Mouse (Mus musculus): ENCODE results near the gene Smu1. TPM values are rescaled to one million over a fixed set of nuclear protein-coding genes. Genes with fewer than 3 reads are reported as not detected.

Smu1 gene
- total and polyA plus RNA-seq, 3 experiments, result 93.4 to 183 (median 118) TPM

DNA sequence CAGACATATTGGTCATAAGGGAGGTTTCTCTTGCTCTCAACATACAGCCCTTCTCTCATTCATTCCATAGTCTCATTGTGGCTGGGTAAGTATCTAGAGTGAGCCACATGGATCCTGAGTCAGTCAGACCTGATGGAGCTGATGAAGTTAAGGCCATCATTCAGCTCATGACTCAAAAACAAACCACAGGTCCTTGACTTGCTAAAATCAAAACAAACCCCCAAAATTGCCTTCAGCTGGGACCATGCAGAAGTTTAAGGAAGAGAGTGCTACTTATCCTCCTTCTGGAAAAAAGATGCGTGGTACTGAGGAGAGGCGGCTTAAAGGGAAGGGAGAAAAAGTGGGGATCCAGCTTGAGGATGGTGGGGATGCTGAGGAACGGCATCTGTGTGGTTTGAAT lies 38.0 kb upstream of the Smu1 start:
- H3K27me3 ChIP-seq (replicated peaks), result no peaks in the 10 kb centered on the region
- peaks cover 16% of the 10 kb centered on the region for H3K9me3 ChIP-seq (replicated peaks; ENCODE audit: low read length)
- no peak overlapping the region for H3K4me3 ChIP-seq (replicated peaks in 1 of 3; ENCODE audit: low read depth in 2 of 3, low read length in 2 of 3, poor library complexity in 1 of 3)
- no peak overlapping the region for H3K4me2 ChIP-seq (ENCODE audit: insufficient read depth, low read depth, poor library complexity, severe bottlenecking)
- dilution Hi-C loops (cut with MboI; ENCODE audit: extremely low pct_ligation_motif_present, extremely low pct_unique_long_range_greater_than_20kb, low sequenced_read_pairs), result no loop called here
- no peaks in the 10 kb centered on the region for H3K79me2 ChIP-seq (replicated peaks; ENCODE audit: control insufficient read depth, extremely low read depth, insufficient read depth, poor library complexity, severe bottlenecking)
- DNase-seq (ENCODE audit: extremely low read depth), result no peak
- no peak for TF ChIP-seq ZKSCAN1 (IDR thresholded peaks at IDR 0.05; ENCODE audit: borderline replicate concordance, low read depth, low read length)
- H3K9ac ChIP-seq (ENCODE audit: insufficient read depth, low read depth), result no peak overlapping the region
- peaks cover 4 to 20% of the 10 kb centered on the region in 2 experiments for H3K4me1 ChIP-seq (ENCODE audit: control insufficient read depth in 1 of 2, insufficient read depth in 2 of 2)
- in situ Hi-C loops (cut with MboI; ENCODE audit: low pct_ligation_motif_present, low pct_unique_long_range_greater_than_20kb, low sequenced_read_pairs), result no loop called here
- peaks cover 3 to 20% of the 10 kb centered on the region in 2 experiments for H3K36me3 ChIP-seq (replicated peaks in 1 of 2; ENCODE audit: control insufficient read depth in 1 of 2, insufficient read depth in 1 of 2, low read length in 1 of 2)
- H3K27ac ChIP-seq (ENCODE audit: insufficient read depth, low read depth), result no peak overlapping the region

DNA sequence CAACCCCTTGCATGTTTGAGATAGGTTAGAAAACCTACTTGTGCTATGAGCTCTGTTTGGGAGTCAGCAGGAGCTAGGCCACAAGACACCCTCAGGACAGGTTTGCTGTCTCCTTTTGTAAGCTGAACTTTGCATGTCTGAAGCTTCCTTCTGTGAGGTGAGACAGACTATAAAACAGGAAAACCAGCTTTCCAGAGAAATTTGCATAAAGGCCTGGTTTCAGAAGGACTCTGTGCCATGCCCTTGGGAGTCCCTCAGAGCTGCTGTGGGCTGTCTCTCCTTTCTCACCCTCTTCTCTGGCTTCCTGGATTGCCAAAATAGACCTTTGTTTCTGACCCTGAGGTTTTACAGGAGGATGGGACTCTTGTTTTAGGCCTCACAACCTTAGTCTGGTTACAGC lies 36.6 kb upstream of the Smu1 start:
- Histone ChIP-seq H3K27ac (ENCODE audit: insufficient read depth, low read depth) (no peak overlapping the region), H3K27me3 (replicated peaks) (no peaks in the 10 kb centered on the region), H3K36me3 (replicated peaks in 1 of 2; ENCODE audit: control insufficient read depth in 1 of 2, insufficient read depth in 1 of 2, low read length in 1 of 2) (peaks cover 2 to 14% of the 10 kb centered on the region in 2 experiments), H3K4me1 (ENCODE audit: control insufficient read depth in 1 of 2, insufficient read depth in 2 of 2) (peaks cover 4 to 21% of the 10 kb centered on the region in 2 experiments), H3K9me3 (replicated peaks; ENCODE audit: low read length) (peaks cover 16% of the 10 kb centered on the region), H3K4me2 (ENCODE audit: insufficient read depth, low read depth, poor library complexity, severe bottlenecking) (no peak overlapping the region), H3K79me2 (replicated peaks; ENCODE audit: control insufficient read depth, extremely low read depth, insufficient read depth, poor library complexity, severe bottlenecking) (no peaks in the 10 kb centered on the region), H3K4me3 (replicated peaks in 1 of 3; ENCODE audit: low read depth in 2 of 3, low read length in 2 of 3, poor library complexity in 1 of 3) (no peak overlapping the region), H3K9ac (ENCODE audit: insufficient read depth, low read depth) (no peak overlapping the region)
- in situ Hi-C loops (cut with MboI; ENCODE audit: low pct_ligation_motif_present, low pct_unique_long_range_greater_than_20kb, low sequenced_read_pairs) (no loop called here), dilution Hi-C loops (cut with MboI; ENCODE audit: extremely low pct_ligation_motif_present, extremely low pct_unique_long_range_greater_than_20kb, low sequenced_read_pairs) (no loop called here)
- DNase-seq (ENCODE audit: extremely low read depth), result peak; percentile 67
- TF ChIP-seq EP300 (IDR thresholded peaks at IDR 0.05; ENCODE audit: low read length), result peak; percentile 68
- 0 out of 2 replicates have a peak, but pooled peaks have one; percentile 17 for TF ChIP-seq TCF12 (IDR thresholded peaks at IDR 0.05; ENCODE audit: low read depth, low read length)
- TF ChIP-seq ETS1 (conservative IDR thresholded peaks at IDR 0.05; ENCODE audit: low read depth, low read length), result 0 out of 2 replicates have a peak, but pooled peaks have one; percentile 43
- no peak for TF ChIP-seq ELF1 (IDR thresholded peaks at IDR 0.05; ENCODE audit: low read depth, low read length)
- TF ChIP-seq ZMIZ1 (IDR thresholded peaks at IDR 0.05; ENCODE audit: low read depth, low read length), result no peak
- peak; percentile 40; the same call in 1 of the 2 replicates for TF ChIP-seq MYC (IDR thresholded peaks at IDR 0.05; ENCODE audit: low read depth, low read length)
- TF ChIP-seq MAX (IDR thresholded peaks at IDR 0.05; ENCODE audit: low read length), result no peak
- TF ChIP-seq ZC3H11A (IDR thresholded peaks at IDR 0.05; ENCODE audit: low read depth, low read length), result no peak
- TF ChIP-seq IRF4 (IDR thresholded peaks at IDR 0.05; ENCODE audit: low read depth, low read length), result 0 out of 2 replicates have a peak, but pooled peaks have one; percentile 13
- 0 out of 2 replicates have a peak, but pooled peaks have one; percentile 45 for TF ChIP-seq MAFK (IDR thresholded peaks at IDR 0.05; ENCODE audit: insufficient replicate concordance, low read length)

DNA sequence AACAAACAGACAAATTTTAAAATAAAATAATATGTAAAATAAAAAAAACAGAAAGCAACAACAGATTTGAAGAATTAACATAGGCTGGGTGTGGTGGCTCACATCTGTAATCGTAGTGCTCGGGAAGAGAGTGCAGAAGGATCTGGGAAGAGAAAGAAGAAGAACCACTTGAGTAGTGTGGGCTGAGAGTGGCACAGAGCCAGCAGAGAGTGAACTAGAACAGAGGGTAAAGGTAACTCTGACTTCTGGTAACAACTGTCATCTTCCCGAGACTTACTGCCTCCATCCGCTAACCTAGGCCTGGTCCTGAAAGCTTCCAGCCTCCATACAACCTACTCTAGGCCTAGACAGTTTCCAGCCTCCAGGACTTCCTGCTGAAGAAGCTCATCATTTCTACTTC lies 33.5 kb upstream of the Smu1 start:
- TF ChIP-seq CHD1 (IDR thresholded peaks at IDR 0.05; ENCODE audit: low read depth, low read length), result no peak
- no peak for TF ChIP-seq RCOR1 (conservative IDR thresholded peaks at IDR 0.05; ENCODE audit: low read depth, low read length)
- no peak for TF ChIP-seq E2F4 (IDR thresholded peaks at IDR 0.05; ENCODE audit: insufficient replicate concordance, low read depth, low read length)
- TF ChIP-seq MAX (IDR thresholded peaks at IDR 0.05; ENCODE audit: low read length), result no peak
- TF ChIP-seq ETS1 (conservative IDR thresholded peaks at IDR 0.05; ENCODE audit: low read depth, low read length), result no peak
- TF ChIP-seq ZKSCAN1 (IDR thresholded peaks at IDR 0.05; ENCODE audit: borderline replicate concordance, low read depth, low read length), result no peak
- no peak for TF ChIP-seq IRF4 (IDR thresholded peaks at IDR 0.05; ENCODE audit: low read depth, low read length)
- no peak for TF ChIP-seq NELFE (IDR thresholded peaks at IDR 0.05; ENCODE audit: low read depth, low read length)
- no peak for TF ChIP-seq POLR2AphosphoS2 (IDR thresholded peaks at IDR 0.05; ENCODE audit: low read depth, low read length)
- no peak for TF ChIP-seq ZMIZ1 (IDR thresholded peaks at IDR 0.05; ENCODE audit: low read depth, low read length)
- no peak for TF ChIP-seq ZNF384 (IDR thresholded peaks at IDR 0.05; ENCODE audit: low read depth, low read length)
- no peak for TF ChIP-seq MYC (IDR thresholded peaks at IDR 0.05; ENCODE audit: low read depth, low read length)
- TF ChIP-seq TCF12 (IDR thresholded peaks at IDR 0.05; ENCODE audit: low read depth, low read length), result no peak
- no peak for TF ChIP-seq EP300 (IDR thresholded peaks at IDR 0.05; ENCODE audit: low read length)
- Histone ChIP-seq H3K4me3 (replicated peaks in 1 of 3; ENCODE audit: low read depth in 2 of 3, low read length in 2 of 3, poor library complexity in 1 of 3) (no peak overlapping the region), H3K79me2 (replicated peaks; ENCODE audit: control insufficient read depth, extremely low read depth, insufficient read depth, poor library complexity, severe bottlenecking) (no peaks in the 10 kb centered on the region), H3K4me1 (ENCODE audit: control insufficient read depth in 1 of 2, insufficient read depth in 2 of 2) (peaks cover 6 to 33% of the 10 kb centered on the region in 2 experiments), H3K36me3 (replicated peaks in 1 of 2; ENCODE audit: control insufficient read depth in 1 of 2, insufficient read depth in 1 of 2, low read length in 1 of 2) (peaks cover 0 to 3% of the 10 kb centered on the region in 2 experiments), H3K4me2 (ENCODE audit: insufficient read depth, low read depth, poor library complexity, severe bottlenecking) (no peak overlapping the region), H3K9me3 (replicated peaks; ENCODE audit: low read length) (peaks cover 16% of the 10 kb centered on the region), H3K9ac (ENCODE audit: insufficient read depth, low read depth) (no peak overlapping the region), H3K27me3 (replicated peaks) (no peaks in the 10 kb centered on the region), H3K27ac (ENCODE audit: insufficient read depth, low read depth) (no peak overlapping the region)
- DNase-seq (ENCODE audit: extremely low read depth), result no peak
- dilution Hi-C loops (cut with MboI; ENCODE audit: extremely low pct_ligation_motif_present, extremely low pct_unique_long_range_greater_than_20kb, low sequenced_read_pairs), result no loop called here
- in situ Hi-C loops (cut with MboI; ENCODE audit: low pct_ligation_motif_present, low pct_unique_long_range_greater_than_20kb, low sequenced_read_pairs), result no loop called here
